Mouse (Mus musculus): ENCODE results near the gene Fam136a. TPM values are rescaled to one million over a fixed set of nuclear protein-coding genes. Genes with fewer than 3 reads are reported as not detected.

The Fam136a gene
- total and polyA plus RNA-seq, 2 experiments from 2014 or later: 42.2 to 63.7 TPM

DNA sequence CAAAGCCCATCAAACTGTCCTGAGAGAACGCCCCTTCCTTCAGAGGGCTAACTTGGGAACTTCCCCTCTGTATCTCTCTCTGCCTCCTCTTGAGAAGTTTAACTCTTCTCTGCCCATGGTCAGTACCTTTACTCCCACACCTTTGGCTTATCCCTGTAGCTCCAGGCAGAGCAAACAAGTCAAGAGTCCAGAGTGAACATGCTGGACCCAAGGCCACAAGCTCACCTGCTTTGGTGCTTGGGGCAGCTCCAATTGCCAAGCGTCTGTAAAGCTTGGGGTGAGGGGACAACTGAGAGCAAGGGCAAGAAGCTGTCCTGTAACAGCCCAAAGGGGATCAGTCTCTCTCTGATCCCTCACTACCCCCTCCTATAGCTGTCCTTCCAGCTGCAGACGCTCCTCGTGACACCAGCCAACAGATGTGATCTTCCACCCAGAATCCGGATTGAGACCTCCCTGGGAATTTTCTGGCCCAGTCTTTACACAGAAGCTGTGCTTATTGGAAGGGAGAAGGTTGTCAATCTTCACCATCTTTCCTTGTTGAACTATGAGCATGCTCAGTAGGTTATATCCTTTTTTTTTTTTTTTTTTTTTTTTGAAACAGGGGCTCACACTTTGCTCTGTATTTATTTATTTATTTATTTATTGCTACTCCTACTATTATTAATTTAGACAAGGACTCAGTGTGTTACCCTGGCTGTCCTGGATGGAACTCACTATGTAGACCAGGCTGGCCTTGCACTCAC is 20.1 kb downstream of the Fam136a start:
- H3K27ac ChIP-seq: no peak overlapping the region
- no peak for DNase-seq (ENCODE audit: low spot score)
- no peak overlapping the region for H3K9ac ChIP-seq (replicated peaks; ENCODE audit: low read length)
- H3K4me2 ChIP-seq (ENCODE audit: low read depth, low read length): no peak overlapping the region
- no peaks in the 10 kb centered on the region for H3K9me3 ChIP-seq (ENCODE audit: low read length)
- no peaks in the 10 kb centered on the region for H3K4me1 ChIP-seq (ENCODE audit: insufficient read depth, low read length)
- H3K27me3 ChIP-seq (ENCODE audit: insufficient read depth, low read length): no peaks in the 10 kb centered on the region
- WGBS: 85% methylated on average over 5 of the region's 5 CpGs
- H3K4me3 ChIP-seq (ENCODE audit: low read length): no peak overlapping the region
- ATAC-seq: no peak
- no peak for TF ChIP-seq CTCF (IDR thresholded peaks at IDR 0.05; ENCODE audit: low read depth)
- H3K36me3 ChIP-seq (ENCODE audit: insufficient read depth, low read length): peaks cover 23% of the 10 kb centered on the region

DNA sequence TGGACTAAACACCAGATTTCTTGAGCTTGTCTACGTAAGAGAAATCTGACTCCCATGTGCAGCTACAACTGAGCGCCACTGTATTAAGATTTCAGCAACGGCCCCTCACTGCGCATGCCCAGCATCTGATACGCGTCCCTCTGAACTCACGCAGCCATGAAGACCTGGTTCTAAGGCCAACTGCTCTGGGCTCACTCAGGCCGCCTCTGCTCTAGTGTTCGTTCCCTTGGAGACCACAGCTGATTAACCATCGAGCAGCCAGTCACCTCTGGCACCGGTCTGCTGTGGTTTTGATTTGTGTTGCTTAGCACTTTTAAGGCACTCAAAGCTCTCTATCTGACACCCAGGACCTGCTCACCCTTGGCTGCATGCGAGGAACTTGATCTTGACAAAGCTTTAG is 21.9 kb downstream of the Fam136a start:
- no peak for TF ChIP-seq CTCF (IDR thresholded peaks at IDR 0.05; ENCODE audit: low read depth)
- Histone ChIP-seq H3K27me3 (ENCODE audit: insufficient read depth, low read length) (no peaks in the 10 kb centered on the region), H3K4me1 (ENCODE audit: insufficient read depth, low read length) (no peaks in the 10 kb centered on the region), H3K4me2 (ENCODE audit: low read depth, low read length) (no peak overlapping the region), H3K36me3 (ENCODE audit: insufficient read depth, low read length) (peaks cover 37% of the 10 kb centered on the region), H3K9me3 (ENCODE audit: low read length) (no peaks in the 10 kb centered on the region), H3K9ac (replicated peaks; ENCODE audit: low read length) (no peak overlapping the region), H3K27ac (no peak overlapping the region), H3K4me3 (ENCODE audit: low read length) (no peak overlapping the region)
- DNase-seq (ENCODE audit: low spot score) (no peak), ATAC-seq (no peak)
- 77% methylated on average over 12 of the region's 12 CpGs for WGBS

GRCm38 (mm10) chr6:86388461-86388860 is 23.0 kb downstream of the Fam136a start:
- WGBS: 83% methylated on average over 18 of the region's 18 CpGs
- TF ChIP-seq CTCF (IDR thresholded peaks at IDR 0.05; ENCODE audit: low read depth): no peak
- Histone ChIP-seq H3K27me3 (ENCODE audit: insufficient read depth, low read length) (no peaks in the 10 kb centered on the region), H3K9me3 (ENCODE audit: low read length) (no peaks in the 10 kb centered on the region), H3K4me3 (ENCODE audit: low read length) (no peak overlapping the region), H3K4me1 (ENCODE audit: insufficient read depth, low read length) (no peaks in the 10 kb centered on the region), H3K36me3 (ENCODE audit: insufficient read depth, low read length) (peaks cover 37% of the 10 kb centered on the region), H3K27ac (no peak overlapping the region), H3K9ac (replicated peaks; ENCODE audit: low read length) (no peak overlapping the region), H3K4me2 (ENCODE audit: low read depth, low read length) (no peak overlapping the region)
- no peak for DNase-seq (ENCODE audit: low spot score)
- ATAC-seq: no peak

DNA sequence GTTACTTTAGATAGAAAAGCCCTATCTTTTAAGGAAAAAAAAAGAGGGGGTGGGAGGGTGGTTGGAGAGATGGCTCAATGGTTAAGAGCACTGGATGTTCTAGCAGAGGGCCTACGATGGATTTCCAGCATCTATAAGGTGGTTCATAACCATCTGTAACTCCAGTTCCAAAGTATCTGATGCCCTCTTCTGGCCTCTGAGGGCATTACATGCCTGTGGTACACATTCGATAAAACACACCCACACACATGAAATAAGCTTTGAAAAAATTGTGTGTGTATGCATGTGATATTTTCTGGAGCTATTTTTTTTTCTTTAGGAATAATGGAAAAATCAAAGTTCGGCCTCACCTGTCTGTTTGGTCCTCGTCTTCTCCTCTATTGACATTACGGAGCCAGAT is 25.9 kb downstream of the Fam136a start:
- no peak overlapping the region for H3K9ac ChIP-seq (replicated peaks; ENCODE audit: low read length)
- WGBS: 96% methylated on average over 5 of the region's 5 CpGs
- peak; percentile 52 for TF ChIP-seq CTCF (IDR thresholded peaks at IDR 0.05; ENCODE audit: low read depth)
- no peak overlapping the region for H3K4me2 ChIP-seq (ENCODE audit: low read depth, low read length)
- H3K36me3 ChIP-seq (ENCODE audit: insufficient read depth, low read length): peaks cover 44% of the 10 kb centered on the region
- no peaks in the 10 kb centered on the region for H3K27me3 ChIP-seq (ENCODE audit: insufficient read depth, low read length)
- no peak overlapping the region for H3K4me3 ChIP-seq (ENCODE audit: low read length)
- H3K27ac ChIP-seq: no peak overlapping the region
- peaks cover 10% of the 10 kb centered on the region; the same call in 1 of the 2 replicates for H3K4me1 ChIP-seq (ENCODE audit: insufficient read depth, low read length)
- H3K9me3 ChIP-seq (ENCODE audit: low read length): no peaks in the 10 kb centered on the region
- no peak for ATAC-seq
- no peak for DNase-seq (ENCODE audit: low spot score)

DNA sequence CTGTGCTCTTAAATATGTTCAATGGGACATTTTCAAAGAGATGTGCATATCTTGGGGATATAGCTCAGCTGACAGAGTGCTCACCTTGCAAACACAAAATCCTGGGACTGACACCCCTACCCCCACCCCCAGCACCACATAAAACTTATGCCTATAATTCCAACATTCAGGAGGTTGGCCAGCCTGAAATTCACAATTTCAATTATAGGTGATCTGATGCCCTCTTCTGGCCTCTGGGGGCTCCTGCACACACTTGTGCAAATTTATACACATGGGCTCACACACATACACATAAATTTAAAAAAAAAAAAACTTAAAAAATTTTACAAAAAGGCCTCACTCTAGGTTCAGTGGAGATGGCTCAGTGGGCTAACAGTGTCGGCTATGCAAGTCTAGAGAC is 27.7 kb downstream of the Fam136a start:
- 0 out of 2 replicates have a peak, but pooled peaks have one; percentile 18 for TF ChIP-seq CTCF (IDR thresholded peaks at IDR 0.05; ENCODE audit: low read depth)
- H3K9ac ChIP-seq (replicated peaks; ENCODE audit: low read length): no peak overlapping the region
- DNase-seq (ENCODE audit: low spot score) (no peak), ATAC-seq (no peak)
- H3K27me3 ChIP-seq (ENCODE audit: insufficient read depth, low read length): no peaks in the 10 kb centered on the region
- H3K4me2 ChIP-seq (ENCODE audit: low read depth, low read length): no peak overlapping the region
- H3K4me1 ChIP-seq (ENCODE audit: insufficient read depth, low read length): peaks cover 15% of the 10 kb centered on the region; the same call in 1 of the 2 replicates
- H3K9me3 ChIP-seq (ENCODE audit: low read length): no peaks in the 10 kb centered on the region
- no peak overlapping the region for H3K27ac ChIP-seq
- 97% methylated on average over 1 of the region's 1 CpGs for WGBS
- peaks cover 40% of the 10 kb centered on the region for H3K36me3 ChIP-seq (ENCODE audit: insufficient read depth, low read length)
- no peak overlapping the region for H3K4me3 ChIP-seq (ENCODE audit: low read length)

DNA sequence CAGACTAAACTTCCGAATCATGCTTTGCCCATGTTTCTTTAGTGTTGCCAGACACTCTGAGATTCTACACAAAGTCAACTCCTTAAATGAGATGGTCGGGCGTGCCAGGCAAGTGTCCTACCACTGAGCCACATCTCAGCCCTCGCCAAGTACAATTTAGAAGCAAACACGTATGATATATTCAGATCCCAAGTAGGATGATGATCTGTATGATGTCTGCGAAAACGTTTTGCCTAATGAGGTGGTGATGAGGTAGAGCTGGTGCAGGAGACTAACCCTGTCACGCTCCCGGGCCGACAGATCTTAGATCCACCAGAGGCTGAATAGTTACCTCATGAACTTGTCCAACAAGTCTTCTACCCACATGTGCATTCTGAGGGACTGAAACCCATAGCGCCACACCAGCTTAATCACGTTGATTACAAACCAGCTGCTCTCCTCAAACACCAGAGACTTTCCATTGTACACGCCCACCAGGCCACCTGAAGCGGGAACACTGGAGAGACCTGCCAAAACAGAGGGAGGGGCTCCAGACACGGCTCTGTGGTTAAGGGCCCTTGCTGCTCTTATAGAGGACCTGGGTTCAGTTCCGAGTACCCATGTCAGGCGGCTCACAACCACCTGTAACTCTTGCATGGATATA is 28.8 kb downstream of the Fam136a start:
- Histone ChIP-seq H3K27me3 (ENCODE audit: insufficient read depth, low read length) (no peaks in the 10 kb centered on the region), H3K4me1 (ENCODE audit: insufficient read depth, low read length) (peaks cover 15% of the 10 kb centered on the region; the same call in 1 of the 2 replicates), H3K4me3 (ENCODE audit: low read length) (no peak overlapping the region), H3K4me2 (ENCODE audit: low read depth, low read length) (no peak overlapping the region), H3K9me3 (ENCODE audit: low read length) (no peaks in the 10 kb centered on the region), H3K27ac (no peak overlapping the region), H3K36me3 (ENCODE audit: insufficient read depth, low read length) (peaks cover 30% of the 10 kb centered on the region), H3K9ac (replicated peaks; ENCODE audit: low read length) (no peak overlapping the region)
- WGBS: 94% methylated on average over 17 of the region's 17 CpGs
- ATAC-seq (no peak), DNase-seq (ENCODE audit: low spot score) (no peak)
- TF ChIP-seq CTCF (IDR thresholded peaks at IDR 0.05; ENCODE audit: low read depth): no peak

- Histone ChIP-seq H3K27me3 (ENCODE audit: insufficient read depth, low read length) (no peaks in the 10 kb centered on the region), H3K9ac (replicated peaks; ENCODE audit: low read length) (peak overlapping the region; percentile 90; the same call in 1 of the 2 replicates), H3K36me3 (ENCODE audit: insufficient read depth, low read length) (peaks cover 26% of the 10 kb centered on the region), H3K27ac (no peak overlapping the region), H3K4me2 (ENCODE audit: low read depth, low read length) (peak overlapping the region; percentile 75), H3K4me3 (ENCODE audit: low read length) (peak overlapping the region; percentile 89), H3K4me1 (ENCODE audit: insufficient read depth, low read length) (peaks cover 15% of the 10 kb centered on the region; the same call in 1 of the 2 replicates), H3K9me3 (ENCODE audit: low read length) (no peaks in the 10 kb centered on the region)
- TF ChIP-seq CTCF (IDR thresholded peaks at IDR 0.05; ENCODE audit: low read depth): no peak
- no peak for ATAC-seq
- DNase-seq (ENCODE audit: low spot score): no peak
- 83% methylated on average over 9 of the region's 9 CpGs for WGBS
Observed at GRCm38 (mm10) chr6:86395021-86395420, 29.6 kb downstream of the Fam136a start.
